13 mouse cellular contexts compared by ENCODE assay signal in the genomic region with DNA sequence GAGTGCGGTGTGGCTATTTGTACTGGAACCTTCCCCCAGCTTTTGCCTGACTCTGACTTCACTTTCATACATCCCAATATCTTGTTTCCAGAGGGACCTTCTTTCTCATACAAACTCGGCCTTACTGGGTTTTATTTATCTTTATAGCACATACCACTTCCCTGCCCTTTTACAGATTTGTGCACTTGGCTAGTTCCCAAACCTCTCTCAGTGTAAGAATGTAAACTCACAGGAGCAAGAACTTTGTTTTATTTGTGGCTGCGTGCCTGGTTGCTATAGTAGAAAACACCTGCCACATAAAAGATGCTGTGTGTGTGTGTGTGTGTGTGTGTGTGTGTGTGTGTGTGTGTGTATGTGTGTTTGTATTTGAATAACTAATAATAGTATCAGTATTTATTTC. TPM values are rescaled to one million over a fixed set of nuclear protein-coding genes. Genes with fewer than 3 reads are reported as not detected.
DNase-seq lines count a peak whose midpoint lies in the region; ATAC-seq and TF ChIP-seq lines count a peak whose summit lies in the region.
"Had no signal": no experiment of that assay in that cellular context is flagged by ENCODE, and none has a peak within 500 bp of the region (broad histone marks: within the 10 kb centered on the region; RNA-seq: fewer than 3 reads in every experiment).

No protein-coding gene starts in this region.

- peaks cover 7% of the 10 kb centered on the region; the same call in 1 of the 2 replicates for H3K4me1 ChIP-seq in embryonic facial prominence, embryonic 14.5 days (ENCODE audit: control insufficient read depth, insufficient read depth, low read length)
- no peaks in the 10 kb centered on the region for H3K4me1 ChIP-seq in embryonic facial prominence, embryonic 10.5 days
- peaks cover 9% of the 10 kb centered on the region; the same call in 1 of the 2 replicates for H3K4me1 ChIP-seq in lung, postnatal 0 days (ENCODE audit: insufficient read depth, low read depth, low read length)

- TF ChIP-seq EP300 in lung, postnatal 0 days (IDR thresholded peaks at IDR 0.05): peak; percentile 43

- no peaks in the 10 kb centered on the region for H3K27me3 ChIP-seq in embryonic facial prominence, embryonic 14.5 days (replicated peaks; ENCODE audit: control insufficient read depth, insufficient read depth, low read length)
- no peaks in the 10 kb centered on the region for H3K27me3 ChIP-seq in embryonic facial prominence, embryonic 10.5 days (replicated peaks; ENCODE audit: low read depth, poor library complexity, severe bottlenecking)
- H3K27me3 ChIP-seq in lung, postnatal 0 days (replicated peaks; ENCODE audit: insufficient read depth, low read length): no peaks in the 10 kb centered on the region
- H3K27me3 ChIP-seq: forebrain, embryonic 12.5 days; hindbrain, embryonic 12.5 days had no signal

- peak; percentile 79 for DNase-seq in embryonic facial prominence, embryonic 14.5 days (ENCODE audit: low spot score)
- DNase-seq in embryonic facial prominence, embryonic 10.5 days (ENCODE audit: low spot score): no peak
- peak; percentile 21 for DNase-seq in thymus, postnatal 0 days (ENCODE audit: low spot score)
- DNase-seq in thymus, postnatal 4 days: no peak
- DNase-seq in lung, postnatal 0 days (ENCODE audit: low spot score): peak; percentile 69
- DNase-seq in natural killer cell, adult 2 months (ENCODE audit: low spot score in 2 of 2): no peak
- DNase-seq in cerebellum, postnatal 36 days: no peak
- no peak for DNase-seq in heart, adult 9 months (ENCODE audit: low spot score in 2 of 2)
- DNase-seq: adrenal gland, adult 8-10 months; gastrocnemius, postnatal 36 days had no signal

- H3K4me2 ChIP-seq in embryonic facial prominence, embryonic 14.5 days (ENCODE audit: low read depth, low read length): no peak overlapping the region
- H3K4me2 ChIP-seq in lung, postnatal 0 days (replicated peaks; ENCODE audit: low read depth, low read length): no peak overlapping the region
- H3K4me2 ChIP-seq: forebrain, embryonic 12.5 days; hindbrain, embryonic 12.5 days had no signal

- 48% methylated on average over 3 of the region's 3 CpGs for WGBS in embryonic facial prominence, embryonic 14.5 days
- 83% methylated on average over 3 of the region's 3 CpGs for whole genome bisulfite sequencing in embryonic facial prominence, embryonic 10.5 days
- 28% methylated on average over 3 of the region's 3 CpGs for WGBS in lung, postnatal 0 days

- no peak overlapping the region for H3K4me3 ChIP-seq in embryonic facial prominence, embryonic 14.5 days (ENCODE audit: low read depth, low read length)
- H3K4me3 ChIP-seq in embryonic facial prominence, embryonic 10.5 days: no peak overlapping the region
- H3K4me3 ChIP-seq in lung, postnatal 0 days (ENCODE audit: low read depth, low read length): no peak overlapping the region
- H3K4me3 ChIP-seq: forebrain, embryonic 12.5 days; hindbrain, embryonic 12.5 days had no signal

- H3K9me3 ChIP-seq in embryonic facial prominence, embryonic 14.5 days (ENCODE audit: control insufficient read depth, low read length): no peaks in the 10 kb centered on the region
- no peaks in the 10 kb centered on the region for H3K9me3 ChIP-seq in embryonic facial prominence, embryonic 10.5 days
- H3K9me3 ChIP-seq in lung, postnatal 0 days (ENCODE audit: low read length): no peaks in the 10 kb centered on the region
- H3K9me3 ChIP-seq: forebrain, embryonic 12.5 days; hindbrain, embryonic 12.5 days had no signal

- H3K36me3 ChIP-seq in embryonic facial prominence, embryonic 14.5 days (ENCODE audit: control insufficient read depth, insufficient read depth, low read length): no peaks in the 10 kb centered on the region
- no peaks in the 10 kb centered on the region for H3K36me3 ChIP-seq in embryonic facial prominence, embryonic 10.5 days (replicated peaks)
- H3K36me3 ChIP-seq in lung, postnatal 0 days (ENCODE audit: insufficient read depth, low read length): no peaks in the 10 kb centered on the region
- H3K36me3 ChIP-seq: forebrain, embryonic 12.5 days; hindbrain, embryonic 12.5 days had no signal

- no peak overlapping the region for H3K27ac ChIP-seq in embryonic facial prominence, embryonic 14.5 days (replicated peaks; ENCODE audit: low read depth, low read length)
- no peak overlapping the region for H3K27ac ChIP-seq in embryonic facial prominence, embryonic 10.5 days (replicated peaks)
- no peak overlapping the region for H3K27ac ChIP-seq in lung, postnatal 0 days (ENCODE audit: low read length)
- H3K27ac ChIP-seq: forebrain, embryonic 12.5 days; hindbrain, embryonic 12.5 days; liver, embryonic 14.5 days had no signal

- 0 out of 2 replicates have a peak, but pooled peaks have one; percentile 44 for ATAC-seq in embryonic facial prominence, embryonic 14.5 days (ENCODE audit: low read depth)
- ATAC-seq in lung, postnatal 0 days: peak; percentile 78

- no peak overlapping the region for H3K9ac ChIP-seq in embryonic facial prominence, embryonic 14.5 days (ENCODE audit: low read depth, low read length)
- no peak overlapping the region for H3K9ac ChIP-seq in lung, postnatal 0 days (replicated peaks; ENCODE audit: low read depth)
- H3K9ac ChIP-seq: forebrain, embryonic 12.5 days; hindbrain, embryonic 12.5 days; liver, embryonic 14.5 days had no signal

- no peak for TF ChIP-seq CTCF in lung, postnatal 0 days (IDR thresholded peaks at IDR 0.05)

RNA-seq across cellular contexts. Expression of a gene that starts 37.4 kb away (rescaled TPM):
- 3.2 and 5.0 TPM in 2 replicates for polyA plus RNA-seq in embryonic facial prominence, embryonic 14.5 days (2014; fragmentation: Nextera tagmentation; extraction: Ambion mirVana)
- 2.2 and 2.8 TPM in 2 replicates for polyA plus RNA-seq in embryonic facial prominence, embryonic 10.5 days (2016; fragmentation: Nextera tagmentation; extraction: Ambion mirVana)
- 11.7 and 12.6 TPM in 2 replicates for polyA plus RNA-seq in thymus, postnatal 0 days (2015; fragmentation: Nextera tagmentation; extraction: Ambion mirVana)
- polyA plus RNA-seq in lung, postnatal 0 days (2015; fragmentation: Nextera tagmentation; extraction: Ambion mirVana): 2.0 and 2.5 TPM in 2 replicates

Comparison
In these comparisons a context has a peak if more than half of its experiments do, and no peak if none do; other contexts are left out.
1. DNase-seq: peak in embryonic facial prominence, embryonic 14.5 days (single experiment), thymus, postnatal 0 days (single experiment) and lung, postnatal 0 days (single experiment); none in embryonic facial prominence, embryonic 10.5 days (single experiment), thymus, postnatal 4 days (single experiment), natural killer cell, adult 2 months (0 of 2), cerebellum, postnatal 36 days (0 of 2) and heart, adult 9 months (0 of 2).